12 mouse cellular contexts compared by ENCODE assay signal in the genomic region with DNA sequence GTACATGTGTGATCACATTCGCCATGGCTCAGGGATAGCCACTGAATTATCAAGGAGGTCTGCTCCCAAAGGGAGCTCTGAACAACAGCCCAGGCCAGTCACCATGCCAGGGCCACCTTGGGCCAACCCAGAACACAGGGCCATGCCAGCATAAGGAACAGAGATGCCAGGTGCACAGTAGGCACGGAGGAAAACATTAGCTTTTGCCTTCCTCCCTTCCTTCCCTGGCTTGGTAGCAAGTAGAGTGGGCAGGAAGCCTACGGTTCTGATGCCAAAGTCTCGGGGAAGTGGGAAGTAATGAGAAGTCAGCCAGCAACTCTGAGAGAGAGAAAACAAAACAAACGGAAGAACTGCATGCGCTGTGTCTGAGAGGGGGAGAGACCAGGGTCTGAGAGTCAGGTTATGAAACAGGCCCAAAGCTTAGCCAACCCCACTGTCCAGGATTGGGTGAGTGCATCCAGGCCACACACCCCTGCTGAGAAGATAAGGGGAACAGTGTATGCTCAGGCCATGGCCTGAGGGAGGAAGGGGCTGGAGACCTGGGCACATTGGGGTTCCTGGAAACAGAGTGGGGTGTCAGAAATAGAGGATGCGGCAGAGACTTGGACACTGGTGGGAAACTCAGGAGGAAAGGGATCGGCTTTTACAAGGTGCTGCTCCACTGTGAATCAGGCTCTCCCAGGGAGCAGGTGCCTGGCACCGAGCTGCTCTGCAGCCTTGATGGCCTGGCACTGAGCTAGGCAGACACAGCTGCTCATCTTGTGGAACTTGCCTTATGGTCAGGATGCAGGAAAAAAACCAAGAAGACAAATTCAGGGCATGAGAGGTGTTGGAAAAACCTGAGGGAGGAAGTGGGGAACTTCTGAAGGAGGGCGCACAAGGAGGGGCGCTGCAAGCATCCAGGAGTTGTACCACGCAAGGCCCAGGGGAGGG. TPM values are rescaled to one million over a fixed set of nuclear protein-coding genes. Genes with fewer than 3 reads are reported as not detected.
A peak's percentile ranks its signal among the peaks of the same experiment; 100 is the strongest.
DNase-seq lines count a peak whose midpoint lies in the region; ATAC-seq and TF ChIP-seq lines count a peak whose summit lies in the region.
"Had no signal": no experiment of that assay in that cellular context is flagged by ENCODE, and none has a peak within 500 bp of the region (broad histone marks: within the 10 kb centered on the region; RNA-seq: fewer than 3 reads in every experiment).

No protein-coding gene starts in this region.

- peaks cover 63% of the 10 kb centered on the region for H3K4me1 ChIP-seq in cerebellum, adult 2 months (ENCODE audit: control insufficient read depth, insufficient read depth, low read length)
- H3K4me1 ChIP-seq: embryonic facial prominence, embryonic 13.5 days had no signal

- peak; percentile 57 for ATAC-seq in frontal cortex, adult (ENCODE audit: low TSS enrichment)

- no peak; the same call in 1 of the 2 replicates for TF ChIP-seq POLR2A in cerebellum, adult 2 months (IDR thresholded peaks at IDR 0.05; ENCODE audit: borderline replicate concordance, insufficient read depth, low read length)

- WGBS in cerebellum, adult 2 months = 9% methylated on average over 12 of the region's 12 CpGs

- no peak for TF ChIP-seq CTCF in cerebellum, adult 2 months (IDR thresholded peaks at IDR 0.05; ENCODE audit: borderline replicate concordance, insufficient read depth, low read depth, low read length)

- peak overlapping the region; percentile 91 for H3K27ac ChIP-seq in cerebellum, adult 2 months (ENCODE audit: insufficient read depth, low read length)
- H3K27ac ChIP-seq: embryonic facial prominence, embryonic 13.5 days; midbrain, embryonic 12.5 days had no signal

- DNase-seq in frontal cortex, postnatal 14 days (ENCODE audit: low spot score in 2 of 2) = no peak
- DNase-seq in NIH3T3 (ENCODE audit: low read depth) (peak; percentile 49), liver (no peak)
- DNase-seq in cerebellum, adult 2 months = peak; percentile 96 to 98
- peak; percentile 70 to 76 for DNase-seq in layer of hippocampus, adult 18-20 months (ENCODE audit: low spot score in 2 of 2)
- no peak for DNase-seq in thymus, postnatal 25 days
- DNase-seq in embryo, embryonic 11 days = no peak
- DNase-seq: kidney, adult 18-20 months; lung, embryonic 14.5 days had no signal

- no peaks in the 10 kb centered on the region for H3K27me3 ChIP-seq in cerebellum, adult 2 months (ENCODE audit: control insufficient read depth, insufficient read depth, low read length)
- H3K27me3 ChIP-seq: embryonic facial prominence, embryonic 13.5 days; midbrain, embryonic 12.5 days had no signal

- peak overlapping the region; percentile 1 for H3K4me3 ChIP-seq in cerebellum, adult 2 months (replicated peaks; ENCODE audit: insufficient read depth, low read depth, low read length)
- H3K4me3 ChIP-seq: embryonic facial prominence, embryonic 13.5 days; midbrain, embryonic 12.5 days had no signal

RNA-seq across cellular contexts. Expression of a gene that starts 36.4 kb away (rescaled TPM):
- 70.0 and 77.6 TPM in 2 replicates for polyA plus RNA-seq in cerebellum, adult 2 months (2012; rRNA removed)
- total RNA-seq in layer of hippocampus, adult 18-20 months (2021) = 100 to 1,000 TPM; 228 to 231 TPM

RNA-seq across cellular contexts. Expression of a gene that starts 59.4 kb away (rescaled TPM):
- 69.6 and 83.5 TPM in 2 replicates for polyA plus RNA-seq in cerebellum, adult 2 months (2012; rRNA removed)
- 10 to 100 TPM; 27.0 to 35.7 TPM for total RNA-seq in layer of hippocampus, adult 18-20 months (2021)

Comparison
In these comparisons a context has a peak if more than half of its experiments do, and no peak if none do; other contexts are left out.
1. DNase-seq: peak in NIH3T3 (single experiment), cerebellum, adult 2 months (2 of 2) and layer of hippocampus, adult 18-20 months (2 of 2); none in frontal cortex, postnatal 14 days (0 of 2), liver (single experiment), thymus, postnatal 25 days (single experiment) and embryo, embryonic 11 days (single experiment).